Mouse (Mus musculus) layer of hippocampus, postnatal 25 days (tissue): ENCODE results near the gene 4930402F06Rik. TPM values are rescaled to one million over a fixed set of nuclear protein-coding genes. Genes with fewer than 3 reads are reported as not detected.
A peak's percentile ranks its signal among the peaks of the same experiment; 100 is the strongest.

Experiments used
- DNase-seq, 2 experiments: peaks; one replicate each; pipeline ENCODE4 v3.0.0; 2022; ENCODE audit warnings: mixed read lengths in 2 of 2, low spot score in 1 of 2; ENCODE audit errors: extremely low spot score in 1 of 2
- total RNA-seq, 2 experiments: library from RNA; stranded (reverse); gene quantifications; 2 replicates each; pipeline ENCODE4 v1.2.3; 2021

The 4930402F06Rik gene
- not detected for total RNA-seq

DNA sequence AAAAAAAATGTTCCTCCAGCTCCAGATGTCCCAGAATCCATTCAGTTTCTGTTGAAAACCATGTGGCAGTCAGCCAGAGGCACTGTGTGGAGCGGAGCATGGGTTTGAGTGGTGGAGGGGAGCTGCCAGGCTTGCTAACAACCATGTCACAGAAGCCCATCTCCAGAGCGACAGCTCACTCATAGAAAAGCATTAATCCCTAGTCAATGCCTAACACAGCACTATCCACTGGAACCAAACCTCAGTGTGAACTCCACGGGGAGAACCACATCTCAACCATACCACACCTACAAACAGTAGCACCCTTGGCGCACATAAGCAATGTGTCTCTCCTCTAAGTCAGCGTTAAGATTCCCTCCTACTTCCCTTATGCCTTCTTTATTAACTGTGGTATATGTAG is at the start of gene 4930402F06Rik:
TSS of gene 4930402F06Rik (minus strand) at position 80 of the 400 bp plus-strand sequence.
- peak; percentile 22 to 29 for DNase-seq

DNA sequence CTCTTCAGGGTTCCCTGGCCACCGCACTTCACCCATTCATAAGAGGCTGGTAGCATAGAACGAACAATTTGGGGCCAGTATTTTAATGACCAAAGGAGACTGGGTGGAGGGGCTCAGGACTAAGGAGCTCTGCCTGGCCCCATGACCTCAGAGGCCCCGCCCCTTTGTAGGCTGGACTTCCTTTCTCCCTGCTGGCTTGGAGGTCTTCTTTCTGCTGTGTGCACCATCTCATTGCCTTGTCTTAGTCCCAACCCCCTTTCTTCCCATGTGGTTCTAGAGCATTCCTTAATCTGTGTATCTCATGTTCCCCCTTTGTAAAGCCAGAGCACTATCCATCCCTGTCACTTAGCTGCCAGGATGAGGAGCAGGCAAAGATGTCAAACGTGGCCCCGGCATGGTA is 49.3 kb upstream of the 4930402F06Rik start:
- no peak for DNase-seq

DNA sequence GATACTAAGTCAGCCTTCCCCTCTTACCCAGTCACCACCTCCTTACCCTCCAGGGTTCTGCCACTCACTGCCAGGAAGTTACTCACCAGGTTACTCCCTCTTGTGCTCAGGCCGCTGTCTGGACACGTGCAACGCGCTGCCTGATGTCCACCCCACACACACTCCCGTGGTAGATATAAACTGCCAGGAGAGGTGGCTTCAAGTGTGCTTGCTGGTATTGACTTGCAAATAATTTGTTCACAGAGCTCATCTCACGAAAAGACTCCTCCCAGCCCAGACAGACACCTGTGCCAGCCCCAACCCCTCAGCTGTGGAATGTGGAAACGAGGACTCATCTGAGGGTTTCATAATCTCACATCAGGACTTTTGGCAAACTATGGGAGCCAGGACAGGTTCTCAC is 48.6 kb upstream of the 4930402F06Rik start:
- DNase-seq, result no peak

DNA sequence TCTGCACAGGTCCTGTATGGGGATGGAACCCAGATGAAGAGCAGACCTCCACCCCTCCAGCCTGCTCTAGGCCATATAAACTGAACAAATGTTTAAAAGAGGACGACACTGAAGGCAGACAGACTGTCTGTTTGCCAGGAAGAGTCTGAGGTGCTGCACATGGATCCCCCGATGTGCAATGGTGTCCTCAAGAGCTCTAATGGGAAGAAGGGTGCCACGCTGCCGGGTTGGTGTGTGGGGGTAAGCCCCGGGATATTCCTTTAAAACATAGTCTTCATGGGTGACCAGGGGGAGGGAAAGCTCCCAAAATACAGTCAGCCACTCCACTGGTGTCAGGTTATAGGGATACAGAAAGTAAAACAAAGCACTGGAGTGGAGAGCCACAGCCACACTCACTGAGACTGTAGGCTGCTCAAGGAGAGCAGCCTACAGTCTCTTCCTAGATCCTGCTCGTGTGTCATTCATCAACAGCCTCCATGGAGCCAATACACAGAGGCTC is 47.8 kb upstream of the 4930402F06Rik start:
- DNase-seq, result no peak

DNA sequence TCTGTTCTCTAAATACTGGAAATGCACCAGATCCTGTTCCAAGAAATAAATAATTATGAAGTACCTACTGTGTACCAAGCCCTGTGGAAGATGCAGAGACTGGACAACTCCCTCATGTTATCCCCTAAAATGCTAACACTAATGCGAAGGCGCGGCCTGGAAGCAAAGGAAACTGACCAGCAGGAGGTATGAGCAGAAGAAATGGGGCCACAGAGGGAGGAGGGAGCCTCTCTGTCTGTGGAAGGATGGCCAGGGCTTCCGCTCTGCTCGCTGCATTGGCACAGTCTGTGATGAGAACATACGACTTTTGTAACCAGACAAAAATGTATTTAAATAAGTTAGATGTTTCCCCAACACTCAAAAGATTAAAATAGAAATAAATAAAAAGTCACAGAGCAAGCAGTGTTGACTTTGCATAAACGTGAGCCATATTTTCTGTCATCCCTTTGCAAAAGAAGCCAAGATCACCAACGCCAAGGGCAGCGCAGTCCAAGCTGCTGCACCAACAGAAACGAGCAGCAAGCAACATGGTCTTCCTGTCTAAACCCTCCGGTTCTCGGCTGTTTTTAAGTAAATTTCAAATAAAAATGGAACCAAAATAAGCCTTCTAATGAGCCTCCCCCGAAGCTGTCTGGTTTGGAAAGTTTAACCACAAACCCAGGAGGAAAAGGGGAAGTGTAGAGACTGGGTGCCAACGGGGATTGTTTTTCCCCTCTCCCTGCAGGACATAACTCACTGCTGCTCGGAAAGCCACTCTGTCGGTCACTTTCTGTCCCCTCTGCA is 47.2 kb upstream of the 4930402F06Rik start:
- DNase-seq, result no peak

DNA sequence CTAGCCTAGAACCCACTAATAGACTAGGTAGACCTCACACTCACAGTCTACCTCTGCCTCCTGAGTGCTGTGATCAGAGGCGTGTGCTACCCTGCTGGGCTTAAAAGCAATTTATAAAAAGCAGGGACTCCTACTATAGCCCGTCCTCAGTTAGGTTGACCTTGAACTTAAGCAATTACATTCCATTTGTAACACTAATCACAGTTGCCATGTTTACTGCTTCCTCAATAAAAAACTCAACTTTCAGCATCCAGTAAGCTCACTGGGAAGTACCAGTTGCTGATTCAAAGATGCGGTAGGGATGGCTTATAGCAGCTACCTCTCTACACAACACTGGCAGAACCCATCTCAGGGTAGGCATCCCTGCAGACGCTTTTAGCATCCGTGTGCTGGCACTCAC is 46.4 kb upstream of the 4930402F06Rik start:
- DNase-seq, result no peak

DNA sequence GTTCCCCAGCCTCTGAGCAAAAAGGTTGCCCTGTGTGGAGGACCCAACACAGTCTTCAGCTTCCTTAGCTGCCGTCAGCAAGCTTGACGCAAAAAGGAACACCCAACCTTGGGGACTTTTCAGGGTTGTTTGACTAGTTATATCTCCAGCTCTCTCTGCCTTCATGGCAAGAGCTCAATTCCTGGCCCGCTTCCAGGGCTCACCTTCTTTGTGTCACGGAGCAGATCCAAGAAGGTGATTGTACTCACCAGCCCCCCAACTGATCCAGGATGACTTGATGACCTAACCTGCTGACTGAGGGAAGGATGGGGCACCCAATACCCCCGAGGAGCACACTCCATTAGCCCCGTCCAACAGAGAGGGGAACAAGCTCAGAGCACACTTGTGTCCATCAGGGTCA is 45.1 kb upstream of the 4930402F06Rik start:
- DNase-seq, result no peak

DNA sequence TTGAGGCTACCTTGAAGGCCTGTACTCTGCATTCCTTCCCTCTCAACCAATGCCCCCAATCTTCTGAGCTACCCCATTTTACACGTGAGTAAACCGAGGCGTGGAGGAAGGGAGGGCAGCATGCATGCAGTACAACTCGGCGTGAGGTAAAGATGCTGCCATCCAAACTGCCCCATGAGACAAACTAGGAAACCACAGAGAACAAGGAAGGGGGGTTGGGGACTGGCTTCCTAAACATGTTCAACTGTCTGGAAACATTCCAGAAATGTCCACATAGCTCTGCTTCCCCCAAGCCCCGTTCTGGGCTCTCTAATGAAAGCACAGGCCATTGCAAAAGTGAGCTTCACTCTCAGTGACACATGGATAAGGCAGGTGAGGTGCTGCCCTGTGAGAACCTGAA is 44.4 kb upstream of the 4930402F06Rik start:
- no peak for DNase-seq

DNA sequence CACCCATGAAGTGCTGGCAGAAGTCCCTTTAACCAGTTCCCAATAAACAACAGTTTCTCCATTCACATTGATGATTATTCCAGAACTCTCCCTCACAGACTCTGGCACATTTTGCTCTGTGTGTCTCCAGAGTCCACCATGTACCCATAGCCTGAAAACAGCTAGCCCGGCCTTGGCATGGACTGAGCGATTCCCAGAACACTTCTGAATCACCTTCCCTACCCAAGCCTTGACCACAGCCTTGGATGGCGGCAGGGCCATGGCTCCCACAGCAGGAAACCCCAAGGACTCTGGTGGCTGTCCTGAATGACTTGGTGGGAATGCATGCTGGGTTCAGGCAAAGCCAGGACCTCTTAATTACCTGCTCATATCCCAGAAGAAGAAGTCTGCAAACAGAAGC is 43.5 kb upstream of the 4930402F06Rik start:
- no peak for DNase-seq

DNA sequence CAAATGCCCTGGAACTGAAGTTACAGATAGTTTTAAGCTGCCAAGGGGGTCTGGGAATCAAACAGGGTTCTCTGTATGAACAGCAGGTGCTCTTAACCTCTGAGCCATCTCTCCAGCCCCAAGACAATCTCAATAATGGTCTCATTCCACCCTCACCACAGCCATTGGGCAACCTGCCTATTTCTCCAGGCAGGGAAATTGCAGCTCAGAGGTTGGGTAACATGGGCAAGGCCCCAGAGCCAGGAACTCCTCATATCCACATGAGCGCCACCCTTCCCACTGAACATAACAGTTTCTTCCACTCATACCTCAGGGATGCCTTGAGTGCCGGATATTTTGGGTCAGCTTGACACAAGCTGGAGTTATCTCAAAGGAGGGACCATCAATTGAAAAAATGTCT is 40.8 kb upstream of the 4930402F06Rik start:
- no peak for DNase-seq

DNA sequence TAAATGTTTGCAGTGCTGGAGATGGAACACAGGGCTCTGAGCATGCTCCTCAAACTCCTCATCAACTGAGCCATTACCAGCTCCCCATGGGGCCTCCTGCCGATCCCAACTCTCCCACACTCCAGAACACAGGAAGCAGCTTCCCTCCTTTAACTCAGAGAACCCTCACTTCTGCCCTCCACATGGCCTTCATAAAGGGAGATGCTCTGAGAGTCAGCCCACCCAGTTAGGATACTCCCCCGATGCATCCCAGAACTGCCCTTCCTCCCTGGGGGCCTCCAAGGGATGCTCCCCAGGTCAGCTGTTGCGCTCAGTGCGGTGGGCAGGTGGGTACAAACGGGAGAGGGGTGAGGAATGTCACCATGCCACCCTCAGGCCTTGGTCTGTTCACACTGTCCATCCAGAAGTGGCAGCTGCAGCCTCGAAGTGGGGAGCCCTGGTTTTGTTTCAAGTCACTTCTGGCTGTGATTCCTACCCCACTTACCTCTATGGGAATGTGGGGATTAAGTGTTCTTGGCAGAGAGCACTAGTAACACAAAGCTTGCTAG is 37.7 kb upstream of the 4930402F06Rik start:
- no peak for DNase-seq

DNA sequence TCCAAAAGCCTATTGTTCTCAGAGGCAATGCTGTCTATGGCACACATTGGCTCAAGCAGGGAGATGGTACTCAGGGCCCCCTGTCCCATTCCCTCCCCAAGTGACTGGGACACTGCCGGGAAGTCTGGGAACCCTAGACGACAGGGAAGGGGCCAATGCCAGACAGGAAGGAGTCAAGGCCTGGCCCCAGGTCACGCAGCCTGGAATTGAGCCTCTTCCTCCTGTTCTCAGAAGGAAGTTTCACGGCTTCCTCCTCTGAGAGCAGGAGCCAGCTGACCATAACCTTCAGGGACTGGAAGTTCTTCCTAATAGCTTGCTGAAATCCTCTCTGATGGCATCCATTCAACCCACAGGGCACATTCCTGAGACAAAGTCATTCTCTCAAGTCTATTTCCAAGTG is 36.5 kb upstream of the 4930402F06Rik start:
- DNase-seq, result no peak

DNA sequence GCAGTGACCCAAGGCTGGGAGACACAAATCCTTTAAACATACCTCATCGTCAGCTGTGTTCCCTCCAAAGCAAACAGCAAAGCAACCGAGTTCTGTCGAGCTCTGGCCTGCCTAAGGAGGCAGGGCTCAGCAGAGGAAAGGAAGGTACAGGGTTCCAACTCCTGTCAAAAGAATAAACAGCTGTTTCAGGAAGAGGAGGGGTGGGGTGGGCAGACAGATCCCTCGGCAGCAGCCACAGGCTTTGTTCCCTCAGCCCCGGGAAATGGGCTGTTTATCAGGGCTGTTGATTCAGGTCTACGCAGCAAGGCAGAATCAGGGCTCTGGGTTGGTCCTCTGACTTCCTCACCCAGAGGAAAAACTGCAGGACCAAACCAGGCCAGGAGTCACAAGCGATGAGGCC is 35.5 kb upstream of the 4930402F06Rik start:
- no peak for DNase-seq

DNA sequence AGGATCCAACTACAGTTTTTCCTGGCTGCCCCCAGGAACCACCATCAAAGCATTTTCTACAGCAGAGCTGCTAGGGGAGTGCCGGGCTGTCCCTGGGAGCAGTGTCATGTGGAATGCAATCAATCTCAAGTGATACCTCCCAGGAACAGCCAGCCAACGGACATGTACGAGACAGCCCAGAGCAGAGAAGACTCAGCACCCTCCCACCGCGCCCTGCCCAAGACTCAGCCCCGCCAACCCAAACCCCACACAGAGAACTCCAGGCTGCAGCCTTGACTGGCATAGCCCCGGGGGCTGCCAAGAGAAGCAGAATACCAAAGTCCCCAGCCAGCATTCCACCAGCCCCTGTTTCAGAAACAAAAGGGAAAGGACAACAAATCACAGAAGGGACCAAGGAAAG is 35.0 kb upstream of the 4930402F06Rik start:
- DNase-seq, result no peak

DNA sequence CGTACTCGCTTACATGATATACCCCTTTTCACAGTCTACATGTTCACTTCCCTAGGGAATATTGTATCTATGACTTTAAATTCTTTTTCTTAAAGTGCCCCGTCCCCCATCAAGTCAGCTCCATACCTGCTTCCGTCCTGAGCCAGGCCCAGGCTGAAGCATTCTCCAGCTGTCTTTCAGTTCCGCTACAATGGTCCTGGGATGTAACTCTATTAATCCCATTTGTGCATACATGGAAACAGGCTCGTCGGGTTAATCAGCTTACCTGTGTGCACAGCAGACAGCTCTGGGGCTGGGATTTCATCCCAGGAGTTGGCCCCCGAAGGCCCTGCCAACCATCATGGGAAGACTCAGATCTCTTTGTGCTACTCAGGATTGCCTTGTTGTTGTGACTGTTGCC is 33.8 kb upstream of the 4930402F06Rik start:
- no peak for DNase-seq

DNA sequence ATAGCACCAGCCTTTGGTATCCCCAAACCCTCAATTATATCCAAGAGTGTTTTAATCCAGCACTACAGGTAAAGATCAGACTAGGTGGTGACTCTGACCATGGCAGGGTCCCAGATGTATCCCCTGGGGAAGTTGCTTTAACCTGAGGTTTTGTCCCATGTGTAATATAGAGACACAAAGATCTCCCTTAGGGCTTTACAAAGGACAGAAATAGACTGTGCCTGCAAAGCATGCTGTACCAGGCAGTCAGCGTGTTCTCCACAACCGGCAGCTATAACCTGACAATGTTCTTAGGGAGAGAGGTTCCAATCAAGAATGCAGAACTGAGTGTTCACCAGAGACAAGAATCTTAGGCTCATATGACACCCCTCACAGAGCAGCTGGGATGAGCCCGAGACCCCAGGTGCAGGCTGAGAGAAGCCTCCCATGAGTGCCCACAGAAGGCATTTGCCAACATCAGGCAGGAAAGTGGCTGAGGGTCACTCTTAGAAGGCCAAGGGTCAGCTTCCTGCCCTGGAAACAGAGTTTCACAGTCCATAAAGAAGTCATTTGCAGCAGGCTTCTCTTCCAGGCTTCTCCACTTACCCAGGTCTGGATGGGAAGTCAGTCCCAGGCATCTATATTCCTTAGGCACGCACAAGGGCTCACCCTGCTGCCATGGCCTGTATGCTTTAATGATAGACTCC is 31.8 kb upstream of the 4930402F06Rik start:
- no peak for DNase-seq

DNA sequence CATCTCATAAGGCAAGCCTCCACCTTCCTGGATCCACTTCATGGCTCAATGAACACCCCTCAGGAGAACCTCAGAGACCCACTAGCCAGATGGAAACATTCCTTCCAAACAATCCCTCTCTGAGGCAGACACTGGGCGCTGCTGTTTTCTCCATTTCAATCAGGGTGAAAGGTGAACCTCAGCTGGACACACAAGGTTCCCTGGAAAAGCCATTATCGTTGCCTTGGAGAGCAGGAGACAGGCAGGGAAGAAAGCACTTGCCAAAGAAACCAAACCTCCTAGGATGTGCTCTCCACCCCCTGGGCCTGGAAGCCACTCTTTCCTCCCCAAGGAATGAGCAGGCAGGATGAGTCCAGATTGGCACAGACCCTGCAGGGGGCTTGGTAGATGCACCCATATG is 30.6 kb upstream of the 4930402F06Rik start:
- no peak for DNase-seq

DNA sequence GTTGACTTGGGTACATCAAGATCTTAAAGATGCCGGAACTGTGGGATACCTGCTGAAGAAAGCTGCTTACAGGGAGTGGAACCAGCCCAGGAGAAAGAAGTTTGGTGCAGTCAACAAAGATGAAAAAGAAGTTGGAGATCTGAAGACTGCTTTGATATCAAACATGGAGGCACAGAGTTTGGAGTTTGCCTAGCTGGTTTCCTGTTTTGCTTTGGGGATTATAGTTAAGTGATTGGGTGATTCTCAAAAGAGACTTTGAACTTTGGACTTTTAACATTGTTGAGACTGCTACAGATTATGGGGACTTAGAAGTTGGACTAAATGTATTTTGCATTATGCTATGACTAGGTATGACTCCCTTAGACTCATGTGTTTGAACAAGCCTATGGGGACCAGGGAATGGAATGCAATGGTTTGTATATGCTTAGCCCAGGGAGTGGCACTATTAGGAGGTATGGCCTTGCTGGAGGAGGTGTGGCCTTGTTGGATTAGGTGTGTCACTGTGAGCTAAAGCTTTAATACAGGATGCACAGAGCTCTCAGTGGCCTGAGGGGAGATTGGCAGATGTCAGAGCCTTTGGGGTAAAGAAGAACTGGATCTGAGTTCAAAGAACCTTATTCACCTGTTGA is 26.9 kb upstream of the 4930402F06Rik start:
- no peak for DNase-seq

DNA sequence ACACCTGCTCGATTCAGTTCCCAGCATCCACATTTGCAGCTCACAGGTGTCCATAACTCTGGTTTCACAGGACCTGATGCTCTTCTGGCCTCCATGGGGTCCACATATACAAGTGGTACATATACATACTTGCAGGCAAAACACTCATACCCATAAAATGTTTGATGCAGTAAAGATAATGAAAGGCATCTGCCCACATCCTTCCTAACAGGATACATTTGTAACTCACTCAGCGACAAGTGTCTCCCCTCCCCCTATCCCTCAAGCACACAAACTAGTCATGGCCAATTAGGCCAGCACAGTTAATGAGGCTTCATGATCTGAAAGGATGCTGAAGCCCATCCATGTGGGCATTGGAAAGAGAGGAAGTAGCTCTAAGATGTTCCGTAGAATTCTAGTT is 25.4 kb upstream of the 4930402F06Rik start:
- no peak for DNase-seq

DNA sequence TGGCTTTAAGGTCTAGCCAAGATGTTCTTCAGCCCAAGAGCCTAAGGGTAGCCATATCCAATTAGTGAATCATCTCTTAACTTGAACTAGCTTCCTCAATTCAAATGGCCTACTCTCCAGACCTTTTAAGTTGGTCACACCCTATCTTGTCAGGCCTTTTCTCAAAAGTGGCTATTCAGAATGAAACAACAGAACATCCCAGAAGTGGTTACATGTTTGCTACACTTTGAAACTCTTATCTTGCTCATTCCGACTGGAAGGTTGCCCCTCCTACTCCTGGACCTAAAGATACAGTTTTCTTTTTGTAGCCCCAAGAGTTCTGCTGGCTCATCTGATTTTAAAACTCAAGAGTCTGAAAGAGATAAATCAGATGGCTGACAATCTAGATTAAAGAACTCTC is 23.7 kb upstream of the 4930402F06Rik start:
- no peak for DNase-seq

DNA sequence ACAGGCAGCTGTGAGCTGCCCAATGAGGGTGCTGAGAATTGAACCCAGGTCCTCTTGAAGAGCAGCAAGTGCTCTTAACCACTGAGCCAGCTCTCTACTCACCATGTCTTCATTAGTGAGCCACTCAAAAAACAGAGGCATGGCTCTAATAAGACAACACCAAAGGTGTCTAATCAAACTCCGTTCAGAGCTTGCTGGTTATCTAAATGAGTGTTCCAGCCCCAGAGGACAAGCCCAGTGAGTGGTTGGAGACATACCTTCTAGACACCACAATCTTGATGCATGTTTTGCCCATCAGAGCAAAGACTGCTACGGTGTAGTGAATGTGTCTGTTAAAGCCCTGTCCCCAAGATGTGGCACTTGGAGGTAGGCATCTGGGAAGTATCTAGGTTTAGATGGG is 22.7 kb upstream of the 4930402F06Rik start:
- no peak for DNase-seq
